Mouse (Mus musculus) forebrain, embryonic 11.5 days (tissue): ENCODE results near the gene Osbpl2. TPM values are rescaled to one million over a fixed set of nuclear protein-coding genes. Genes with fewer than 3 reads are reported as not detected.

Experiments used
- ATAC-seq: fragments of 200-750 bp; cut with Nextera tagmentation; replicated peaks from 2 replicates; pipeline ENCODE4 v1.8.0; 2017; ENCODE audit warnings: moderate TSS enrichment; ENCODE audit not compliant: low FRiP score
- DNase-seq: peaks from one replicate; pipeline ENCODE4 v3.0.0-alpha.2; 2017; ENCODE audit warnings: low spot score
- H3K27ac ChIP-seq: fragments of 300-500 bp; sonication (generic); 2 replicates; pipeline ENCODE4 v1.5.1; 2014; ENCODE audit warnings: low read depth, low read length
- H3K27me3 ChIP-seq: fragments of 300-500 bp; sonication (generic); 2 replicates; pipeline ENCODE4 v1.6.1; 2014; ENCODE audit warnings: mild to moderate bottlenecking, low read length, mixed read lengths; ENCODE audit not compliant: control insufficient read depth, insufficient read depth
- H3K36me3 ChIP-seq: fragments of 300-500 bp; sonication (generic); 2 replicates; pipeline ENCODE4 v1.6.1; 2014; ENCODE audit warnings: mild to moderate bottlenecking, low read length, moderate library complexity, mixed read lengths; ENCODE audit not compliant: control insufficient read depth, insufficient read depth
- H3K4me1 ChIP-seq: fragments of 300-500 bp; sonication (generic); replicated peaks from 2 replicates; pipeline ENCODE4 v1.6.1; 2014; ENCODE audit warnings: low read length, mixed read lengths; ENCODE audit not compliant: control insufficient read depth, insufficient read depth
- H3K4me2 ChIP-seq: fragments of 300-500 bp; sonication (generic); 2 replicates; pipeline ENCODE4 v1.6.1; 2014; ENCODE audit warnings: low read depth, mild to moderate bottlenecking, low read length, moderate library complexity, mixed read lengths; ENCODE audit not compliant: severe bottlenecking
- H3K4me3 ChIP-seq: fragments of 300-500 bp; sonication (generic); 2 replicates; pipeline ENCODE4 v1.5.1; 2014; ENCODE audit warnings: low read depth, low read length
- H3K9ac ChIP-seq: fragments of 300-500 bp; sonication (generic); 2 replicates; pipeline ENCODE4 v1.6.1; 2014; ENCODE audit warnings: low read length
- H3K9me3 ChIP-seq: fragments of 300-500 bp; sonication (generic); 2 replicates; pipeline ENCODE4 v1.6.1; 2016; ENCODE audit warnings: low read length, mixed read lengths; ENCODE audit not compliant: control insufficient read depth
- WGBS: fragments of 180-500 bp; shearing (Covaris S2); extraction: QIAGEN DNeasy Blood & Tissue Kit; methylation state at CpG from one replicate; pipeline ENCODE4 v1.1.7; 2014; 5-methylcytosine and 5-hydroxymethylcytosine counted together
- polyA plus RNA-seq: library from polyadenylated mRNA; unstranded; fragments of >200 nt; fragmentation: Nextera tagmentation; extraction: Ambion mirVana; gene quantifications from 2 replicates; pipeline ENCODE4 v1.2.1, GENCODE M21; 2014

Gene Osbpl2
- polyA plus RNA-seq, 1 experiment from 2014 or later, result 43.8 TPM

GRCm38 (mm10) chr2:180083063-180083462 is 36.0 kb upstream of the Osbpl2 start:
- Histone ChIP-seq H3K4me2 (no peak overlapping the region), H3K36me3 (no peaks in the 10 kb centered on the region; the same call in 1 of the 2 replicates), H3K9ac (no peak overlapping the region), H3K27me3 (no peaks in the 10 kb centered on the region), H3K4me1 (no peaks in the 10 kb centered on the region), H3K4me3 (no peak overlapping the region), H3K27ac (no peak overlapping the region), H3K9me3 (no peaks in the 10 kb centered on the region)
- ATAC-seq (no peak), DNase-seq (no peak)
- WGBS, result 91% methylated on average over 10 of the region's 10 CpGs

DNA sequence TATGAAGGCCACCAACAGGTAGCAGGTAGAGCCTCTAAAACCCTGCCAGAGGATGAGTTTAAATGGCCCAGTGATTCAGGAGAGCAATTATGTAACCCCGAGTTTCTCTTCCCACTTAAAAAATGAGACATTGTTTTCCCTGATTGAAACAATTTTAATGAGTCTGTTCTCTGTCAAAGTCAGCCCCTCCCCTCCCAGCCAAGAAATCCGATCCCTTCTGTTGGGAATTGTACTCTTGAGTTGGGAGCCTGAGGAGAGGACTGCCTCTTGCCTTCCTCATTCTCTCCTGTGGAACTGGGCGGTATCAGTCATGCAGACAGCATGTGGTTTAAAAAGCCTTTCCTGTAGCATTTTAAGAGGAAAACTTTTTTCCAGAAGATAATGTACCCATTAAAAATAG is 34.5 kb upstream of the Osbpl2 start:
- Histone ChIP-seq H3K27ac (no peak overlapping the region), H3K4me3 (no peak overlapping the region), H3K4me1 (no peaks in the 10 kb centered on the region), H3K4me2 (no peak overlapping the region), H3K9me3 (no peaks in the 10 kb centered on the region), H3K36me3 (no peaks in the 10 kb centered on the region; the same call in 1 of the 2 replicates), H3K27me3 (no peaks in the 10 kb centered on the region), H3K9ac (no peak overlapping the region)
- ATAC-seq (no peak), DNase-seq (no peak)
- 50% methylated on average over 3 of the region's 3 CpGs for whole genome bisulfite sequencing

GRCm38 (mm10) chr2:180085926-180086636 is 33.0 kb upstream of the Osbpl2 start:
- Histone ChIP-seq H3K4me1 (no peaks in the 10 kb centered on the region), H3K9ac (no peak overlapping the region), H3K27ac (no peak overlapping the region), H3K4me2 (no peak overlapping the region), H3K4me3 (no peak overlapping the region), H3K9me3 (no peaks in the 10 kb centered on the region), H3K27me3 (no peaks in the 10 kb centered on the region), H3K36me3 (no peaks in the 10 kb centered on the region; the same call in 1 of the 2 replicates)
- ATAC-seq (no peak), DNase-seq (no peak)
- 77% methylated on average over 16 of the region's 16 CpGs for WGBS

- Histone ChIP-seq H3K4me2 (no peak overlapping the region), H3K27ac (no peak overlapping the region), H3K36me3 (no peaks in the 10 kb centered on the region; the same call in 1 of the 2 replicates), H3K4me3 (no peak overlapping the region), H3K4me1 (no peaks in the 10 kb centered on the region), H3K9ac (no peak overlapping the region), H3K27me3 (no peaks in the 10 kb centered on the region), H3K9me3 (no peaks in the 10 kb centered on the region)
- no peak for DNase-seq
- WGBS, result 85% methylated on average over 5 of the region's 5 CpGs
- ATAC-seq, result no peak
These were observed 32.5 kb upstream of the Osbpl2 start for GRCm38 (mm10) chr2:180086637-180087027.

GRCm38 (mm10) chr2:180087472-180087871 is 31.6 kb upstream of the Osbpl2 start:
- Histone ChIP-seq H3K27me3 (no peaks in the 10 kb centered on the region), H3K27ac (no peak overlapping the region), H3K9ac (no peak overlapping the region), H3K36me3 (no peaks in the 10 kb centered on the region; the same call in 1 of the 2 replicates), H3K4me3 (no peak overlapping the region), H3K9me3 (no peaks in the 10 kb centered on the region), H3K4me1 (no peaks in the 10 kb centered on the region), H3K4me2 (no peak overlapping the region)
- 93% methylated on average over 4 of the region's 4 CpGs for WGBS
- DNase-seq (no peak), ATAC-seq (no peak)

GRCm38 (mm10) chr2:180090285-180090684 is 28.8 kb upstream of the Osbpl2 start:
- Histone ChIP-seq H3K9ac (no peak overlapping the region), H3K9me3 (no peaks in the 10 kb centered on the region), H3K27me3 (no peaks in the 10 kb centered on the region), H3K4me2 (no peak overlapping the region), H3K27ac (no peak overlapping the region), H3K4me1 (no peaks in the 10 kb centered on the region), H3K4me3 (no peak overlapping the region), H3K36me3 (no peaks in the 10 kb centered on the region; the same call in 1 of the 2 replicates)
- ATAC-seq, result no peak
- 73% methylated on average over 11 of the region's 11 CpGs for WGBS
- no peak for DNase-seq

DNA sequence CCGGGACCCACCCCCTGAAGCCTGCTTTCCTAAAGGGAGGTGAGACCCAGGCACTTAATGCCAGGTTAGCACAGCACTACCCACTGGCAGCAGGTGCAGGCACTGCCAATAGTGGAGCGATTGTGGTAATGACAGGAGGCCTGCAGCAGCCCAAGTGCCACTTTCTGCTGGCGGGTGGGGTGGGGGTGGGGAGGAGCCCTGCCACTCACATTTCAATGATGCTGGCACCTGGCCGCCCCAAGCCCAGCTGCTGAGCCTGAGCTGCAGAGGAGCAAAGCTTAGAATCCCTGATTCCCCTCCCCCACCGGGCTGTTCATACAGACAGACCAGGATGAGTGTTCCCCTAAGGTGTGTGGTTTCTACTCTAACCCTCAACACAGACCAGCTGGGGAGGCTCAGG is 23.4 kb upstream of the Osbpl2 start:
- Histone ChIP-seq H3K9ac (no peak overlapping the region), H3K36me3 (no peaks in the 10 kb centered on the region), H3K27ac (no peak overlapping the region), H3K4me3 (no peak overlapping the region), H3K27me3 (peaks cover 8% of the 10 kb centered on the region; the same call in 1 of the 2 replicates), H3K4me1 (peaks cover 7% of the 10 kb centered on the region; the same call in 1 of the 2 replicates), H3K4me2 (no peak overlapping the region), H3K9me3 (no peaks in the 10 kb centered on the region)
- 35% methylated on average over 5 of the region's 5 CpGs for WGBS
- ATAC-seq, result peak; percentile 39; the same call in 1 of the 2 replicates
- no peak for DNase-seq

GRCm38 (mm10) chr2:180097585-180097984 is 21.5 kb upstream of the Osbpl2 start:
- Histone ChIP-seq H3K27ac (0 out of 2 replicates have a peak overlapping the region, but pooled peaks have one; percentile 18), H3K9me3 (no peaks in the 10 kb centered on the region), H3K4me2 (no peak overlapping the region), H3K4me3 (no peak overlapping the region), H3K4me1 (peaks cover 7% of the 10 kb centered on the region; the same call in 1 of the 2 replicates), H3K36me3 (no peaks in the 10 kb centered on the region), H3K9ac (no peak overlapping the region), H3K27me3 (peaks cover 20% of the 10 kb centered on the region; the same call in 1 of the 2 replicates)
- ATAC-seq, result no peak
- WGBS, result 49% methylated on average over 3 of the region's 3 CpGs
- no peak for DNase-seq

DNA sequence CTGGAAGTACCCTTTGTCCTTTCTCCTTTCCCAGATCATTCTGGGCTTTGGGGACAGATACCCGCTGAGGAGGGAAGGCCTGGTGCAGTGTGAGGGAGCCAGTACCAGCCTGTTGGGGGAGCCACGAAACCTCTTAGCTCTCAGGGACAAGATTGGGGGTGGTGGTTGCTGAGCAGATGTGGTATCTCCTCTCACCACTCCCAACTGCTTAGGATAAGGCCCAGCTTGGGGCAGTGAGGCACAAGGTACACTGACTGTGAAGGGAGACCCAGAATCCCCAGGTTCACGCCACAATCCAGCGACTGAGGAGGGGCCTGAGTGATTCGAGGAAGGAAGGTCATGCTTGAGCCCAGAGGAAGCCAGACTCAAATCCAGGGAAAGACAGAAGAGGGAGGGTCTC is 20.9 kb upstream of the Osbpl2 start:
- H3K4me3 ChIP-seq, result no peak overlapping the region
- H3K36me3 ChIP-seq, result no peaks in the 10 kb centered on the region
- H3K4me1 ChIP-seq, result peaks cover 8% of the 10 kb centered on the region; the same call in 1 of the 2 replicates
- H3K9me3 ChIP-seq, result no peaks in the 10 kb centered on the region
- H3K9ac ChIP-seq, result no peak overlapping the region
- H3K27ac ChIP-seq, result no peak overlapping the region
- H3K27me3 ChIP-seq, result peaks cover 26% of the 10 kb centered on the region
- no peak overlapping the region for H3K4me2 ChIP-seq
- ATAC-seq, result peak; percentile 34; the same call in 1 of the 2 replicates
- DNase-seq, result no peak
- 37% methylated on average over 5 of the region's 5 CpGs for WGBS
